Mouse (Mus musculus) 416B (cell line): ENCODE data around the gene Ldlrad3.

Experiments
- DNase-seq: peaks from one replicate; pipeline ENCODE4 v3.0.0; 2011; ENCODE audit warnings: low read depth

The Ldlrad3 gene

GRCm38 (mm10) chr2:102116521-102117401, 69.4 kb downstream of the Ldlrad3 start:
- no peak for DNase-seq

GRCm38 (mm10) chr2:102113801-102114200, 72.4 kb downstream of the Ldlrad3 start:
- no peak for DNase-seq

- no peak for DNase-seq
Measured at GRCm38 (mm10) chr2:102113323-102113722, 72.9 kb downstream of the Ldlrad3 start.

GRCm38 (mm10) chr2:102111906-102112499, 74.2 kb downstream of the Ldlrad3 start:
- DNase-seq = no peak

- DNase-seq = no peak
Measured at GRCm38 (mm10) chr2:102110306-102110705, 75.9 kb downstream of the Ldlrad3 start.

- DNase-seq = peak; percentile 54
Measured at GRCm38 (mm10) chr2:102107280-102107679, 78.9 kb downstream of the Ldlrad3 start.

GRCm38 (mm10) chr2:102106728-102107127, 79.5 kb downstream of the Ldlrad3 start:
- DNase-seq = no peak

- no peak for DNase-seq
Measured at GRCm38 (mm10) chr2:102105454-102105853, 80.7 kb downstream of the Ldlrad3 start.

- no peak for DNase-seq
Measured at GRCm38 (mm10) chr2:102103955-102104354, 82.2 kb downstream of the Ldlrad3 start.

- DNase-seq = no peak
Measured at GRCm38 (mm10) chr2:102100490-102100889, 85.7 kb downstream of the Ldlrad3 start.

GRCm38 (mm10) chr2:102099702-102100450, 86.3 kb downstream of the Ldlrad3 start:
- DNase-seq = no peak

GRCm38 (mm10) chr2:102099261-102099660, 86.9 kb downstream of the Ldlrad3 start:
- no peak for DNase-seq

GRCm38 (mm10) chr2:102094773-102095172, 91.4 kb downstream of the Ldlrad3 start:
- DNase-seq = no peak

- no peak for DNase-seq
Measured at GRCm38 (mm10) chr2:102094281-102094680, 91.9 kb downstream of the Ldlrad3 start.

GRCm38 (mm10) chr2:102092579-102092978, 93.6 kb downstream of the Ldlrad3 start:
- DNase-seq = no peak

GRCm38 (mm10) chr2:102091516-102092350, 94.5 kb downstream of the Ldlrad3 start:
- peak; percentile 53 for DNase-seq

- no peak for DNase-seq
Measured at GRCm38 (mm10) chr2:102087787-102088186, 98.4 kb downstream of the Ldlrad3 start.

- DNase-seq = no peak
Measured at GRCm38 (mm10) chr2:102086583-102086982, 99.6 kb downstream of the Ldlrad3 start.

GRCm38 (mm10) chr2:102082782-102083181, 103.4 kb downstream of the Ldlrad3 start:
- peak; percentile 66 for DNase-seq

- DNase-seq = peak; percentile 65
Measured at GRCm38 (mm10) chr2:102077554-102077953, 108.6 kb downstream of the Ldlrad3 start.

GRCm38 (mm10) chr2:102076237-102076636, 109.9 kb downstream of the Ldlrad3 start:
- no peak for DNase-seq
